Mouse (Mus musculus): ENCODE data around the gene Rep15.

GRCm38 (mm10) chr6:147064944-147065261, 32.5 kb downstream of the Rep15 start:
- no peak for TF ChIP-seq CTCF (IDR thresholded peaks at IDR 0.05; ENCODE audit: control insufficient read depth, insufficient read depth, low read length)
- TF ChIP-seq POLR2A (IDR thresholded peaks at IDR 0.05; ENCODE audit: borderline replicate concordance, control insufficient read depth, low read depth, low read length) = no peak

All from bone marrow, adult 2 months (tissue).